Mouse (Mus musculus): Measurements from ENCODE around the gene Hsdl2.

DNA sequence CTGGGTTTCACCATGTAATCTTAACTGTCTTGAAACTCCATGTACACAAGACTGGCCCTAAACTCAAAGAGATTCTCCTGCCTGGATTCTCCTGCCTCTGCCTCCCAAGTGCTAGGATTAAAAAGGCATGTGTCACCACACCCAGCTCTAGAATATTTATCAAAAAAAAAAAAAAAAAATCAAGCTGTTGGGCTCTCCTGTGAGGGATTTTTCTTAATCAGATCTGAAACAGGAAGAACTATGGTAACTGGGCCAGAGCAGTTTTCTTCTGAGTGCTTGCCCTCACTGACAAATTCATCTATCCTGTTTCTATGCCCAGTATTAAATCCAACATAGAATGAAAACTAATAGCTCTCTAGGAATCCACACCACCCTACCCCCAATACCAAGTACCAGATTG, 45.7 kb upstream of the Hsdl2 start:
- TF ChIP-seq CTCF (conservative IDR thresholded peaks at IDR 0.05; ENCODE audit: insufficient read depth, insufficient read length, low read depth, low read length) (no peak), POLR2A (IDR thresholded peaks at IDR 0.05; ENCODE audit: low read depth, low read length) (no peak)

Measured in kidney, adult 2 months (tissue).